Mouse (Mus musculus): ENCODE measurements around the gene Slc6a5. TPM values are rescaled to one million over a fixed set of nuclear protein-coding genes. Genes with fewer than 3 reads are reported as not detected.
A peak's percentile ranks its signal among the peaks of the same experiment; 100 is the strongest.

Slc6a5 gene
- polyA plus RNA-seq, 1 experiment from 2014 or later, result 0.02 TPM

- Histone ChIP-seq H3K27ac (no peak overlapping the region), H3K9ac (no peak overlapping the region), H3K27me3 (no peaks in the 10 kb centered on the region; the same call in 1 of the 2 replicates), H3K4me2 (no peak overlapping the region), H3K4me3 (no peak overlapping the region), H3K9me3 (no peaks in the 10 kb centered on the region), H3K36me3 (no peaks in the 10 kb centered on the region), H3K4me1 (no peaks in the 10 kb centered on the region)
- no peak for ATAC-seq (ENCODE audit: borderline replicate concordance, extremely low read depth, low FRiP score, low TSS enrichment)
- WGBS, result 55% methylated on average over 4 of the region's 4 CpGs
Observed at GRCm38 (mm10) chr7:49953546-49954181, 43.7 kb downstream of the Slc6a5 start.

DNA sequence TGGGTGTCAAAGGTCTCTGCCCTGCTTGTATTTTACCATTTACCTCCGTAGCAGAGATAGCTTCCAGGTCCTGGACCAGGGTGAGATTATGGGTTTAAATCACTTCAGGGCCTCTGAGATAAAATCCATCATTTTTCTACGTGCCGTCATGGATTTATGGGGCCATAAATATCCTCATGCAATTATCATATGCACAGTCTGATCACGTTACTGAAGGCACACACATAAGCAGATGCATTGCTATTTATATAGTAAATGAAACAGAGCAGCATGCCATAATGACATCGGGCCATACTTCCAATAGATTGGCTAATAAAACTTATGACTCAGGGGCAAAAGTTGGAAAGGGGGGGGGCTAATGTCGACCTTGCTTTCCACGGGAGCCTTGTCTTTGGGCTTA lies 44.9 kb downstream of the Slc6a5 start:
- WGBS, result 68% methylated on average over 7 of the region's 7 CpGs
- H3K9ac ChIP-seq, result no peak overlapping the region
- no peak for ATAC-seq (ENCODE audit: borderline replicate concordance, extremely low read depth, low FRiP score, low TSS enrichment)
- no peak overlapping the region for H3K27ac ChIP-seq
- H3K9me3 ChIP-seq, result no peaks in the 10 kb centered on the region
- no peaks in the 10 kb centered on the region for H3K4me1 ChIP-seq
- no peak overlapping the region for H3K4me3 ChIP-seq
- H3K36me3 ChIP-seq, result no peaks in the 10 kb centered on the region
- no peaks in the 10 kb centered on the region; the same call in 1 of the 2 replicates for H3K27me3 ChIP-seq
- no peak overlapping the region for H3K4me2 ChIP-seq

DNA sequence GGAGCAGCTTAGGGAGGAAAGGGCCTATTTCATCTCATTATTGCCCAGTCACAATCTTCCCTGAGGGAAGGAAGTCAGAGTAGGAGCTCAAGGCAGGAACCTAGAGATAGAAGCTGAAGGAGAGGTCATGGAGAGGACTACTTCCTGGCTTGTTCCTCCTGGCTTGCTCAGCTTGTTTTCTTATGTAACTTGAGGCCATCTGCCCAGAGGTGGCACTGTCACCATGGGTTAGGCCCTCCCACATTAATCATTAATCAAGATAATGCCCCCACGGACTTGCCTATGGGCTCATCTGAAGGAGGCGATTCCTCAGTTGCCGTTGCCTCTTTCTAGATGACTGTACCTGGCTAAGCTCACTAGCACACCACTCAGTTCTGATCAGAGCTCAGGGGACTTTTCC lies 47.2 kb downstream of the Slc6a5 start:
- Histone ChIP-seq H3K4me2 (no peak overlapping the region), H3K9me3 (no peaks in the 10 kb centered on the region), H3K27me3 (no peaks in the 10 kb centered on the region; the same call in 1 of the 2 replicates), H3K4me1 (no peaks in the 10 kb centered on the region), H3K36me3 (no peaks in the 10 kb centered on the region), H3K27ac (no peak overlapping the region), H3K4me3 (no peak overlapping the region), H3K9ac (no peak overlapping the region)
- 38% methylated on average over 3 of the region's 3 CpGs for WGBS
- ATAC-seq (ENCODE audit: borderline replicate concordance, extremely low read depth, low FRiP score, low TSS enrichment), result no peak

DNA sequence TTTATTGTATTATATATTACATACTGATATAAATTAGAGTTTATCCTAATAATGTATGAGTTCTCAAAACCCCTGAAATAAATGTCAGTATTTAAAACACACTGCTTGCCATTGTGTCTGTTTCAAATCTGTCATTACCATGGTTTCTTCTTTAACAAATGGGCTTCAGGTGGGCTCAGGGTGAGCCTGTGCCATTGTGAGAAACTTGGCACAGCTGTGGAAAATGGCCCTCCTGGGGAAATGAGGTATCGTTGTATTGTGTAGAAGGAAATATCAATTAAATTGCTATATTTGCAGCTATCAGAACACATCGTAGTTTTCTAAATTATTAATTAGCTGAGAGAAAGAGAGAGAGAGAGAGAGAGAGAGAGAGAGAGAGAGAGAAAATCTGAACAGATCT lies 53.8 kb downstream of the Slc6a5 start:
- H3K36me3 ChIP-seq, result no peaks in the 10 kb centered on the region
- WGBS, result 74% methylated on average over 2 of the region's 2 CpGs
- no peaks in the 10 kb centered on the region for H3K27me3 ChIP-seq
- no peaks in the 10 kb centered on the region for H3K9me3 ChIP-seq
- H3K4me2 ChIP-seq, result no peak overlapping the region
- no peak for ATAC-seq (ENCODE audit: borderline replicate concordance, extremely low read depth, low FRiP score, low TSS enrichment)
- H3K4me3 ChIP-seq, result no peak overlapping the region
- H3K27ac ChIP-seq, result no peak overlapping the region
- H3K4me1 ChIP-seq, result no peaks in the 10 kb centered on the region
- no peak overlapping the region for H3K9ac ChIP-seq

GRCm38 (mm10) chr7:49969516-49969915 lies 59.6 kb downstream of the Slc6a5 start:
- Histone ChIP-seq H3K9me3 (no peaks in the 10 kb centered on the region), H3K9ac (no peak overlapping the region), H3K4me1 (peaks cover under 1% of the 10 kb centered on the region; the same call in 1 of the 2 replicates), H3K36me3 (no peaks in the 10 kb centered on the region), H3K4me3 (no peak overlapping the region), H3K4me2 (no peak overlapping the region), H3K27me3 (peaks cover 29% of the 10 kb centered on the region), H3K27ac (no peak overlapping the region)
- WGBS, result 50% methylated on average over 4 of the region's 4 CpGs
- ATAC-seq (ENCODE audit: borderline replicate concordance, extremely low read depth, low FRiP score, low TSS enrichment), result no peak

- Histone ChIP-seq H3K4me1 (peaks cover 13% of the 10 kb centered on the region), H3K4me3 (peak within 1 kb of the TSS; percentile 47), H3K27me3 (peaks cover 79% of the 10 kb centered on the region), H3K9ac (peak within 1 kb of the TSS; percentile 29; the same call in 1 of the 2 replicates), H3K27ac (no peak within 1 kb of the TSS), H3K36me3 (no peaks in the 10 kb centered on the region), H3K9me3 (no peaks in the 10 kb centered on the region), H3K4me2 (peak within 1 kb of the TSS; percentile 93)
- under 1% methylated on average over 52 of the region's 52 CpGs for WGBS
- ATAC-seq (ENCODE audit: borderline replicate concordance, extremely low read depth, low FRiP score, low TSS enrichment), result peak; percentile 21; the same call in 1 of the 2 replicates
Observed at GRCm38 (mm10) chr7:49974841-49975440, 65.0 kb downstream of the Slc6a5 start, which contains the start of gene Nell1. TSS of gene Nell1 (plus strand) at chr7:49974864.

- Histone ChIP-seq H3K27me3 (peaks cover 79% of the 10 kb centered on the region), H3K4me1 (peaks cover 13% of the 10 kb centered on the region), H3K27ac (no peak overlapping the region), H3K9me3 (no peaks in the 10 kb centered on the region), H3K36me3 (no peaks in the 10 kb centered on the region), H3K4me2 (peak overlapping the region; percentile 93), H3K9ac (peak overlapping the region; percentile 29; the same call in 1 of the 2 replicates), H3K4me3 (peak overlapping the region; percentile 47)
- WGBS, result under 1% methylated on average over 40 of the region's 40 CpGs
- peak; percentile 17; the same call in 1 of the 2 replicates for ATAC-seq (ENCODE audit: borderline replicate concordance, extremely low read depth, low FRiP score, low TSS enrichment)
Observed at GRCm38 (mm10) chr7:49975441-49976121, 65.6 kb downstream of the Slc6a5 start.

DNA sequence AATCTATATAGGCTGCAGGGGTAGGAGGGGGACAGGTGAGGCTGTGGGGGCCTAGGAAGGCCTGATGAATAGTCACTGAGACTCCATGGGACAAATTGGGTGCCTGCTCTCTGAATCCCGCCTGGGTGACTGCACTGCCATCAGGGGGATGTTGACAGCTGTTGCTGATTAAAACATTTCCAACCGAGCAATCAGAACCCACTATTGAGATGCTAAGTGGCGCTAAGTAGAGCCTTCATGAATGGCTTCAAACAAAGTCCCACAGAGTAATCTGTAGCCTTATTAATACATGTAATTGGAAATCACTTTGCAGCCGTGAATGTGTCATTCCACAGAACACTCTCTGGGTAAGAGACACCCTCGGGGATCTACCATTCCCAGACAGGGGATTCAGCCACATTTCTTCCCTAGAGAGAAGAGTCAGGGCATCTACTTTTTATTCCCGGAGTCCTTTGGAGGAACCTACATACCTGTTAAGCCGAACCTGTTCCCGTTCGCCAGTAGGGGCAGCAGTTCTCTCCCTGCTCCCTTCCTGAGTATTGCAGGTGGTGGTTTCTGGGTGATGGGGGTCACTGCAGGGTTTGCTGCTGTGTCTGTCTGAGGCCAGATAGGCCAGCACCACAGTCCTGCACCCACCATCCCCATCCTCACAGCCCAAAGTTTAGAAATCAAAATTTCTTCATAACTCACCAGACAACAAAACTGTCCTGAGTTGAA lies 71.7 kb downstream of the Slc6a5 start:
- Histone ChIP-seq H3K9me3 (no peaks in the 10 kb centered on the region), H3K36me3 (no peaks in the 10 kb centered on the region), H3K27me3 (peaks cover 32% of the 10 kb centered on the region), H3K9ac (no peak overlapping the region), H3K4me3 (no peak overlapping the region), H3K4me2 (no peak overlapping the region), H3K27ac (no peak overlapping the region), H3K4me1 (no peaks in the 10 kb centered on the region)
- no peak for ATAC-seq (ENCODE audit: borderline replicate concordance, extremely low read depth, low FRiP score, low TSS enrichment)
- 25% methylated on average over 9 of the region's 9 CpGs for WGBS

GRCm38 (mm10) chr7:49984698-49985097 lies 74.8 kb downstream of the Slc6a5 start:
- Histone ChIP-seq H3K36me3 (no peaks in the 10 kb centered on the region), H3K4me1 (no peaks in the 10 kb centered on the region), H3K27me3 (0 out of 2 replicates have a peak, but pooled peaks cover 4% of the 10 kb centered on the region), H3K9me3 (no peaks in the 10 kb centered on the region), H3K27ac (no peak overlapping the region), H3K9ac (no peak overlapping the region), H3K4me3 (no peak overlapping the region), H3K4me2 (no peak overlapping the region)
- WGBS, result 24% methylated on average over 6 of the region's 6 CpGs
- ATAC-seq (ENCODE audit: borderline replicate concordance, extremely low read depth, low FRiP score, low TSS enrichment), result no peak

- H3K9ac ChIP-seq, result no peak overlapping the region
- 0 out of 2 replicates have a peak, but pooled peaks cover 4% of the 10 kb centered on the region for H3K27me3 ChIP-seq
- no peak overlapping the region for H3K27ac ChIP-seq
- 90% methylated on average over 8 of the region's 8 CpGs for WGBS
- no peak overlapping the region for H3K4me2 ChIP-seq
- H3K36me3 ChIP-seq, result no peaks in the 10 kb centered on the region
- ATAC-seq (ENCODE audit: borderline replicate concordance, extremely low read depth, low FRiP score, low TSS enrichment), result no peak
- no peaks in the 10 kb centered on the region for H3K9me3 ChIP-seq
- H3K4me1 ChIP-seq, result no peaks in the 10 kb centered on the region
- no peak overlapping the region for H3K4me3 ChIP-seq
Observed at GRCm38 (mm10) chr7:49985947-49986346, 76.0 kb downstream of the Slc6a5 start.

DNA sequence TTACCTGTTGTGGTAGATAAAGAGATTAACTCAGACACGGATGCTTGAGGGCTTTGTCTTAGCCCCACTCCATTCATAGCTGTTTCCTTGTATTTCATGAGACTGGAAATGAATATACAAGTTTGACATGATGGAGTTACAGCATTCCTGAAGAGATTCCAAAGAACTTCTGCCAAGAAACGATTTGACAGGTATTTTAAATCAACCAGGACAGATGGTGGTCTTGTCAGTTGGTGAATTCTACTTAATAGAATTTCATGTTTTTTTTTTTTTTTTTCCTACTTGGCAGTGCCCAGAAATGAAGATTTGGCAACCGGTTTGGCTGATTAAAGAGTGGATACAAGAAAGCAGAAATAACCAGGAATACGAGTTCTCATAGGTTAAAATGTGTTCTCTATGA lies 89.4 kb downstream of the Slc6a5 start:
- no peaks in the 10 kb centered on the region for H3K4me1 ChIP-seq
- H3K27me3 ChIP-seq, result no peaks in the 10 kb centered on the region
- H3K9me3 ChIP-seq, result no peaks in the 10 kb centered on the region
- 60% methylated on average over 4 of the region's 4 CpGs for WGBS
- no peak overlapping the region for H3K9ac ChIP-seq
- no peak for ATAC-seq (ENCODE audit: borderline replicate concordance, extremely low read depth, low FRiP score, low TSS enrichment)
- no peaks in the 10 kb centered on the region for H3K36me3 ChIP-seq
- no peak overlapping the region for H3K4me2 ChIP-seq
- H3K27ac ChIP-seq, result no peak overlapping the region
- H3K4me3 ChIP-seq, result no peak overlapping the region

All from lung, embryonic 15.5 days (tissue).